Mouse (Mus musculus) megakaryocyte, adult 5-6 weeks (primary cell): ENCODE data around the gene Olfr750. TPM values are rescaled to one million over a fixed set of nuclear protein-coding genes. Genes with fewer than 3 reads are reported as not detected.

Experiments used
- ATAC-seq: 2 replicates; pipeline ENCODE4 v1.8.0; 2016; ENCODE audit warnings: mild to moderate bottlenecking, inconsistent platforms; ENCODE audit not compliant: poor library complexity, severe bottlenecking
- total RNA-seq, 2 experiments: library from RNA; stranded (forward) in 1 of 2; stranded (reverse) in 1 of 2; fragments of 153-499, 151-499 nt in 1 of 2; fragments of 221-1000, 200-1000 nt in 1 of 2; gene quantifications; 2 replicates each; pipeline versions ENCODE4 v1.2.3 to v1.2.4; 2015 to 2017

Olfr750 gene
- total RNA-seq, 2 experiments from 2014 or later: not detected

GRCm38 (mm10) chr14:51088970-51089673, 14.9 kb upstream of the Olfr750 start:
- ATAC-seq: peak; percentile 75

- peak; percentile 23 for ATAC-seq
Measured at GRCm38 (mm10) chr14:51088166-51088969, 14.1 kb upstream of the Olfr750 start.

GRCm38 (mm10) chr14:51087762-51088161, 13.5 kb upstream of the Olfr750 start:
- no peak for ATAC-seq

- no peak for ATAC-seq
Measured at GRCm38 (mm10) chr14:51085911-51086310, 11.7 kb upstream of the Olfr750 start.

- ATAC-seq: no peak
Measured at GRCm38 (mm10) chr14:51085086-51085485, 10.9 kb upstream of the Olfr750 start.

- ATAC-seq: peak; percentile 49
Measured at GRCm38 (mm10) chr14:51083805-51084204, 9.6 kb upstream of the Olfr750 start.

GRCm38 (mm10) chr14:51082599-51083581, 8.7 kb upstream of the Olfr750 start:
- ATAC-seq: peak; percentile 53

GRCm38 (mm10) chr14:51081035-51081434, 6.8 kb upstream of the Olfr750 start:
- ATAC-seq: no peak

GRCm38 (mm10) chr14:51079180-51079579, 4.9 kb upstream of the Olfr750 start:
- no peak for ATAC-seq

- ATAC-seq: peak; percentile 30; the same call in 1 of the 2 replicates
Measured at GRCm38 (mm10) chr14:51069617-51070016, 4.6 kb downstream of the Olfr750 start.

GRCm38 (mm10) chr14:51068956-51069355, 5.3 kb downstream of the Olfr750 start:
- ATAC-seq: no peak

GRCm38 (mm10) chr14:51060761-51061160, 13.5 kb downstream of the Olfr750 start:
- no peak for ATAC-seq

- ATAC-seq: peak; percentile 79
Measured at GRCm38 (mm10) chr14:51057401-51057831, 16.8 kb downstream of the Olfr750 start, which contains the start of gene Rnase12. Gene Rnase12 (minus strand): TSS chr14:51057661.

GRCm38 (mm10) chr14:51054243-51055237, 19.7 kb downstream of the Olfr750 start:
- peak; percentile 55 for ATAC-seq

GRCm38 (mm10) chr14:51053176-51053575, 21.1 kb downstream of the Olfr750 start:
- ATAC-seq: no peak

GRCm38 (mm10) chr14:51051941-51052340, 22.3 kb downstream of the Olfr750 start:
- no peak for ATAC-seq

- no peak for ATAC-seq
Measured at GRCm38 (mm10) chr14:51050063-51050462, 24.2 kb downstream of the Olfr750 start, which contains the start of gene Rnase11. Gene Rnase11 (minus strand): TSS chr14:51050163.

GRCm38 (mm10) chr14:51047846-51048245, 26.4 kb downstream of the Olfr750 start:
- ATAC-seq: peak; percentile 68; the same call in 1 of the 2 replicates

GRCm38 (mm10) chr14:51041769-51042168, 32.5 kb downstream of the Olfr750 start, which contains the start of gene Rnase9:
Gene Rnase9 (minus strand): TSS chr14:51041869.
- no peak for ATAC-seq
